Mouse (Mus musculus) c-Kit-positive CD71-negative TER-119-negative erythroid progenitor cells, embryonic 14.5 days (primary cell): ENCODE measurements around the gene Fblim1.

Experiments used
- DNase-seq: peaks from one replicate; pipeline ENCODE4 v3.0.0-alpha.2; 2013; ENCODE audit warnings: low read depth

Fblim1 gene

DNA sequence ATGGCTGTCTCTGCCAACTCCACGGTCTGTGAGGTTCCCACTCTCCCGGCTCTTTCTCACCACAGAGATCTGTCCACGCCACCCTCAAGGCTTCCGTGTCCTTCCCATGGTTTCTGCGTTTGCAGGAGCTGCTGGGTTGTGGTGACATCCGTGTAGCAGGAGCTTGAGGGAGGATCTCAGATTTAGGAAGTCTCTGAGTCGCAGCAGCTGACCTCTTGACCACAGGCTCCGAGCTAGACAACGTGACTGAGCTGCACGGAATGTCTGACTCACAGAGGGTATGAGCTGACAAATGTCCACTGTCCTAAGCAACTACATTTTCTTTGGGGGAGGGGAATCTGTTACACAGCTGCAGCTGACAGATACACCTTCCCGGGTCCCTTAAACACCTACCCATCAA lies at the start of gene Fblim1:
Fblim1 (minus strand) TSS at position 236 of the 400 bp plus-strand sequence.
- no peak for DNase-seq

DNA sequence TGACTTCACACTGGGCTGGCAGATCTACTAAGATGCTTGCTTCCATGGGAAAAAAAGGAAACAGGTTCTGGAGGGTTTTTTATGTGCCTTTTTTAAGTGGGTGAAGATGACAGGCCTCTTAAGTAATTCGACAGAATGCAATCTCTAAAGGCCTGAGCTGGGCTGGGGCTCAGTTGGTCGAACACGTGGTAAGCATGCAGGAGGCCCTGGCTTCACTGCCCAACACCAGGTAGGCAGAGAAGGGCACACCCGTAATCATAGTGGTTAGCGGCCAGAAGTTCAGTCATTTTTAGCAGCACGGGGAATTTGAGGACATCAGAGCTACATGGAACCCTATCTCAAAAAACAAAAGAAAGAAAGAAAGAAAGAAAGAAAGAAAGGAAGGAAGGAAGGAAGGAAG lies 48.6 kb upstream of the Fblim1 start:
- no peak for DNase-seq

DNA sequence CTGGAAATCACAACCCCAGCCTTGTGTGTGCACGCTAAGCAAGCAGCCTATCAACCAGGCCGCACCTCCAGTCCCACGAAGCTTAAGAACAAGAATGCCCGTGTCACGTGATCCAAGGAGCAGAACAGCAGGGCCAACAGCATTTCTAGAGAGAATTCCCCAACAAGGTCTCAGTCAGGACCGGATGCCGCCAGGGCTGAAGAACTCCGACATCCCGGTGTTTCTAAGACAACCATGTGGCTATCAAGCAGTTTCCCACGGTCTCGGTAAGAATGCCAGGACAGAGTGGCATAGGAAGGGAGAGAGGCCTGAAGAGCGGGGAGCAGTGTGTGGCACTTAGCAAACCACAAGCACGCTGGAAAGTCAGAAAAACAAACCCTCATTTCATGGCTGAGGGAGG lies 47.9 kb upstream of the Fblim1 start:
- no peak for DNase-seq

DNA sequence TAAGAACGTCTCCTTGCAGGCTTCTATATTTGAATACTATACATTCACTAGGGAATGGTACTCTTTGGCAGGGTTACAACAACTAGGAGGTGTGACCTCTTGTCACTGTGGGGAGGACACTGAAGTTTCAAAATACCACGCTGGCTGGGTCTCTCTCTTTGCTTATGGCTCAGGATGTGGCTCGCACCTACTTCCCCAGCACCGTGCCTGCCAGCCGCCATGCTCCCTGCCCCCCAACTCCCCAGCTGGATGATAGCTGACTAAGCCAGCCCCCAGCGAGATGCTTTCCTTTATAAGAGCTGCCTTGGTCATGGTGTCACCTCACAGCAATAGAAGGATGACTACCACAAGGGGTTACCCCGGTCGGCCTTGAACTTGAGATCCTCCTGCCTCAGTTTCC lies 47.1 kb upstream of the Fblim1 start:
- DNase-seq: no peak

DNA sequence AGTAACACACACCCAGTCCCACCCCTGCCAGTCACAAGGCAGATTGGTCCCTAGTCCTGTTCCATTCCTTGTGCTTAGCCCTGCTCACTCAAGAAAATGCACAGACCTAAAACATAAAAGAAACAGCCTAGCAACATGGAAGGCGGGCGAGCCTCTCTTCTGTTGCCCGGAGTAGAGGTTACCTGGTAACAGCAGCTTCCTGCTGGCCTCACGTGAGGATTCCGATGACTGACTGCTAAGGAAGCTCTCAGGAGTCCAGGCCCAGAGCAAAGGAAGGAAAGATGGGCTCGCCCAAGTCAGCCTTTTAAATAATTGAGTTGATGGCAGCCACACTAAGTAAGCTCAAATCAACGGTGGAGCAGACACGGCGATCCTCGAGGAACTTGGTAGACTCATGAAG lies 46.0 kb upstream of the Fblim1 start:
- DNase-seq: no peak

DNA sequence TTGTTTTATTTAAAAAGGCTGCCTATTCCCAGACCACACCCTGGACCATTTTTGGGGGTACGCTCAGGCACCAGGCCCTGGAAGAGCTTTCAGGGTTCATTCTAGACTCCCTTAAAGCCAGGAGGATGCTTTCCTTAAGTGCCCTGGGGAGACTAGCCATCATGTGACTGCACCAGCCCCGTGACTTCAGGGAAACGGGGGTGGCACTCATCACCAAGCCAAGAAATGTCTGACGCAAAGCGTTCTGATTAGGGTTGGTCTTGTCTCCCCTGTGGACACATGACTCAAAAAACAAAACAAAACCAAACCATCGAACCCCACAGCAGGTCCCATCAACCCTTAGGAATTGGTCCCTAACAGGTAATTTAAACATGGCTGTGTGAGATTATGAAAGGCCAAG lies 45.4 kb upstream of the Fblim1 start:
- DNase-seq: no peak

DNA sequence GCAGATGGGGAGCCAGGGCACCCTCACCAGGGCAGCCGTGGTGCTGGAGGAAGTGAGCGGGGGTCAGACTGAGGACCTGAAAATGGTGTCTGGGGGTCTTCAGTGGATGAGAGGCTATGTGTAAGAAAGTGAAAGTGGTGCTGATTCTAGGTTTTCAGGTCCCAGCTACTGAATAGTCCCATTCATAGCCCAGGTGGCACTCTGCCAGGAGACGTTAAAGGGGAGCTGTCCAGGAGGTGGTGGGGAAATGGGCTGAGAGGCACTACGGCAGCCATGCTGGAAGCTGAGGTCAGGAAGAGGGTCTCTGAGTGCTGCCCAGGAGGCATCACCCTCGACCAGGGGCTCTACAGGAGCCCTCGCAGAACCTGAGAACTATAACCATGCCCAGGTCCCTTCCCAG lies 43.3 kb upstream of the Fblim1 start:
- DNase-seq: no peak

DNA sequence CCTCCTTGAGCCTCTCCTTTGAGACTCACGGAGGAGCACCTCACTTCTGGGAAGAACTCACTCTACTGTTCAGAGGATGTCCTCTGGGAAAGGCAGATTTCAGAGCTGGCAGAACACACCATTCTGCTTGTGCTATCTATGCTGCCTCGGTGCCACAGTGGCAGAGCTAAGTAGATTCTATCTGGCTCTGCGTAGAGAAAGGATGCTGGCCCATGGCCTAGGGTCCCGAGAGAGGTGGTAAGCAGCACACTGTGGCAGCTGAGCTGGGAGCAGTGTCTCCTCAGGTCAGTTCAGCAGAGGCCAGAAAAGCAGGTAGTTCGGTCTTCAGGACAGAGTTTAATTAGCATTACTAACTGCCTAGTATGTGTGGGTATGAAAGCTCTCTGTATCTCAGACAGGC lies 42.4 kb upstream of the Fblim1 start:
- no peak for DNase-seq

DNA sequence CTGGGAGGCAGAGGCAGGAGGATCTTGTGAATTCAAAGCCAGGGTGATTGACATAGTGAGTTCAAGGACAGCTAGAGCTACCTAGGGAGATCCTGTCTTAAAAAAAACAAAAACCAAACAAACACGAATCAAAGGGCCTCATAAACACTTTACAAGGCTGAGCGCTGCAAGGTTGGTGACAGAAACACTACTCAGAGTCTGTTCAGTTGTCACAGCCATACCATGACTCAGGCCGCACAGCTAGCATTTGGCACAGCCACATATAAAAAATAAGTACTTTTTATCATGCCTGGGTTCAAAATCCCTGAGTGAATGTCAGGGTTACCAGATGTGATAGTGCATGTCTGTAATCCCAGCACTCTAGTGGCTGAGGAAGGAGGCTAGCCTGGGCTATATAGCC lies 41.3 kb upstream of the Fblim1 start:
- DNase-seq: no peak

DNA sequence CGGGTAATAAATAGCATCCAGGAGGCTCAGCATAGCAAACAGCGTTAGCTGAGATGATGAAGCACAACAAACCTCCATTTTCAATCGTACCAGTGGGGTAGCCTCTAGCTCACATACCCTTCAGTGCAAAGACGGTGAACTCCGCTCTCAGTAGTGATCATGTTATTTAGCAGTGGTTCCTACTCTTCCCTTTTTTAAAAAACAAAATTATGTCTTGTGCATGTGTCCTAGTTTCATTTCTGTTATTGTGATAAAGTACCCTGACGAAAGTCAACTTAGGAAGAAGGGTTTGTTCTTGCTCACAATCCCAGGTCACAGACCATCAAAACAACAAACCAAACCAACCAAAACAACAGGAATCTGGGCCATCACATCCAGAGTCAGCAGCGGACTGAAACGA lies 40.1 kb upstream of the Fblim1 start:
- no peak for DNase-seq

DNA sequence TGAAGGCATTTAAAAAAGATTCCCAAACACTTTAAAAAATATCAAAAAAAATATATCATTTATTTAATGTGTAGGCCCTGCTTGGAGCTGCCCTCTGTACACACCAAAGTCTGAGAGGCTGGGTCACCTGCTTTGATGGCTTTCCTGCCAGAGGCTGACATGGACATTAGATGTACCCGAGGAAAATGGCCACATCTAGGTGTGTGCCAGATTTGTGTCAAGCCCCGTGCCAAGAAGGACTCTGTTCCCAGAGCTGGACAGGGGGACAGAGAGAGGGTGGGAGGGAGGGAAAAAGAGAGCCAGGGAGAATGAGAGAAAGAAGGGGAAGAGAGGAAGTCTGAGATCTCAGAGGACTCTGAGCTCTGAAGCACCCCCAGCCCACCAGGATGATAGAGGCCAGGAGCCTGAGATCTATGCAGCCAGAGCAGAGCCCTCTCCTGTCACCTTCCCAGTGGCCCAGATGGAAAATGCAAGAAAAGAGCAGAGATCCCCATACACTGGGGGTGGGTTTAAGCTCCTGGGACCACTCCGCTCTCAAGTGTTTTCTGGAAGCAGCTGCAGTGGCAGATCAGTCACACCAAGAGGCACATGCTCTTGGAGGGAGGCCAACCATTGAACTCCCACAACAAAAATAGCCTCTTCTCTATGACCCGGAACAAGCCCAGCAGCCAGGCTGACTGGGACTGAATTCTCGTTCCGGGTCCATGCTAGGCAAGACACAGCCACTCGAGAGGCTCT lies 37.4 kb upstream of the Fblim1 start:
- DNase-seq: no peak

DNA sequence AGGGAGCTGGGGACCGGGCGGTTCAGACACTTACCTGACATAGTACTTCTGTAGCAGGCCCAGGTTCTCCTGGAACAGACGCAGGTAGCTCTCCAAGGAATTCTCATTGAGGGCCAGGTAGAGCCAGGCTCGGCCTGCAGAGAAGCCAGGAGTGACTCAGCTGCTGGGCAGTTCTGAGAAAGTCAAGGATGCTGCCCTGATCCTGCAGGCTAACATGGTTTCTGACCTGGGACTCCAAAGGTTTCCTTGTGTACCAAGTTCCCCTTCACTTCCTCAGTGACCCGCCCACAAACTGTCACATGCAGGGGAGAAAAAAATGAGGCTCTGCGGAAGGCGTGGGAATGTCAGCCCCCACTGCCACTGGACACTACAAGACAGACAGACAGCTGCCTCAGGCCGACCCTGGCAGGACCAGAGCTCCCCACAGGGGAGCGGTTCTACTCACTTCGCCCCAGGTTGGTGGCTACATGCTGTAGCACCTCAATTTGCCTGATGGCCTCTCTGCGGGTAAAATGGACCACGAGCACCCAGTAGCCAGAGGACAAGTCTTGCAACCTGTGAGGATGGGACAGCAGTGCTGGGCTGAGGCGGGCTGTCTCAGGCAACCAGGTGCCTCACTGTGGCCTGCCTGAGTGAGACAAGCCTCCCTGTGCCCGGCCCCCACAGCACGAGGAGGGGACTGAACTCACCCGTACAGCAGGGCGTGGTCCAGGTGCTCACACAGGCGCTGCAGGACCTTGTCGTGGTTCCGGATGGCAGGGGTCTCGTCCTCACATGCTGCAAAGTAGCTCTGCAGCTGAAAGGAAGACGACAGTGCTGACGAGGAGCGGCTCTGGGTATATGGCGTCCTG lies 36.3 kb upstream of the Fblim1 start:
- DNase-seq: no peak

DNA sequence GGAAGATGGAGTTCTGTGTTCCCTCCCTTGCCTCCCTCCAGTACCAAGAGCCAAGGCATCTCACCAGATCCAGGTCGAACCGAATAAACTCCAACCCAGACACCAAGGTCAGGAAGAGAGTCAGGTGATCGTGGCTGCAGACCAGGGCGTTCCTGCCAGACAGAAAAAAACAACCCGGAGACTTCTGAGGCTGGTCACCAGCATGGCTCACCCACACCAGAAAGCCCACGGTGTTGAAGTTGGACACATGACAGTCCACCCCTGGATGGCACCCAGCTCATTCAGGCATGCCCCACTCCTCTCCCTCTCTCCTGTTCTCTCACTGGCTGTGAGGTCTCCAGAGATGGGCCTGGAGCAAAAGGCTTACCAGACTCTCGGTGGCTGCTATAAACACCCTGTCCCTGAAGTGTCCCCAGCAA lies 35.5 kb upstream of the Fblim1 start:
- no peak for DNase-seq

DNA sequence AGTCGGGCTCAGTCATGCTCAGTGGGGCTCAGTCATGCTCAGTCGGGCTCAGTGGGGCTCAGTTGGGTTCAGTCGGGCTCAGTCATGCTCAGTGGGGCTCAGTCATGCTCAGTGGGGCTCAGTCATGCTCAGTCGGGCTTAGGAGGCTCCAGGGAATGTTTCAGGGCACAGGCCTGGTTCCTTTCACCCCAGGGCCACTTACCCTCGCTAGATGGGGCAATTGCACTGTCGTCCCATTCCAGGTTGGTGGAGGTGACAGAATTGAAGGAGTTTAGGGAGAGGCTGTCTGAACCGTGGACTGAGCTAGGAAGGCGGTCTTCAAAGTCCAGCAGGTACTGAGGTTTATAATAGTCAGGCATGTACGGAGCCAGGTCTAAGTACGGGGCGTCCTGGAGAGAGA lies 33.6 kb upstream of the Fblim1 start:
- no peak for DNase-seq

DNA sequence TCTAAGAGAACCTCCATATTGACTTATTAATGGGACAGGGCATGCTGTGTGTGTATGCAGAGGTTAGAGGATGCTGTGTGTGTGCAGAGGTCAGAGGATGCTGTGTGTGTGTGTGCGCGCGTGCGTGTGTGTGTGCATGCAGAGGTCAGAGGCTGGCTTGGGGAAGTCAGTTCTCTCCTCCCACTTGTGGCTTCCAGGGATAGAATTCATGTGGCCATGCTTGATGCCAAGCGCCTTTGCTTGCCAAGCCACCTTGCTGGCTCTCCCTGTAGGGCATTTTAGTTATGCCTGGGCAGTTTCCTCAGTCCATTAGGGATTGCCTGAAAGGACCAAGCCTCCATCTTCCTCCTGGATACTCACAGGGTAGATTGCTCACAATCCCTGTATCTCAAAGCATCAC lies 30.8 kb upstream of the Fblim1 start:
- no peak for DNase-seq

DNA sequence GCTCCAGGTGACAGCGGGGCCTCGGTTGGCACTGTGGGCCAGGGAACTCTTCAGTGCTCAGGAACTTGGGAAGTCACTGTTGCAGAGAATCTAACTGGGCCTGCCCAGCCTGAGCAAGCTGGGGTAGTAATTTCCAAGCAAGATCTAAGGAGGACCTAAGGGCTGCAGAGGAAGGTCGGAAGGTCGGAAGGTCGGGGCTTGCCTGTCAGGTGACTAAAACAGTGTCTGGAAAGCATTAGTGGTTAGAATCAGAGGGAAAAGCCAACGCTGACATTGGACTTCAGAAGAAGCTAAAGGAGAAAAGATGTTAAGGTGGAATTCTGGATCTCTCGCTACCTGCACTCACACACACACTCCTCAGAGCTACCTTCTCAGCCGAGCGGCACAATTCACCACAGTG lies 30.1 kb upstream of the Fblim1 start:
- no peak for DNase-seq

DNA sequence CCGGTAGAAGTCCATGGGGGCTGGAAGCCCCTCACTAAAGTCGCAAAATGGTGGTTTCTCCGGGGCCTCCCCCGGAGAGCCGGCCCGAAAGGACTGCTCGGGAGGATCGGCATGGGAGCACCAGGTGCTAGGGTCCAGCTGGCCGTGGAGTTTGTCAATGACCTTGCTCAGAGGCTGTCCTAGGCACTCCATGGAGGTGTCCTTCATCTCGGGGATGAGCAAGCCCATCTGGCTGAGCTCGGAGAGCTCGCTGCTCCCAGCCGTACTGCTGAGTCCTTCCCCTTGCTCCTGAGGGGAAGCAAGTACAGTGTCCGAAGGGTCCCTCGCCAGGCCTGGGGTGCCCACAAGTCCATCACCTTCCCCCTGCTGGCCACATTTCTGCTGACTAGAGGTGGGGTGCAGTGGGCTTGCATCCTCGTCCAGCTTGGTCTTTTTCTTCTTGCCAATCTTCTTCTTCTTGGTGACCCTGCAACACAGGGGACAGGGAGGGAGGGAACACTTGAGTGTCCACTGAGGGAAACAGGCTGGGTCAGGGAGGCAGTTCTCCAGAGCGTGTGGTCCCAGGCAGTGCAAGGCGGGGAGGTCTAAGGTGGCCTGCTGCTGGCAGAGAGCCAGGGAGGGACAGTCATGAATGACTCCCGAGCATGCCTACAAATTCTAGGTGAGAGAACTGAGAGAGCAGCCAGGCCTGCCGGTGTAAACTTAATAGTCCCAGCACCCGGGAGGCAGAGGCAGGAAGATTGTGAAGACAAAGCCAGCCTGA lies 26.4 kb upstream of the Fblim1 start:
- no peak for DNase-seq

DNA sequence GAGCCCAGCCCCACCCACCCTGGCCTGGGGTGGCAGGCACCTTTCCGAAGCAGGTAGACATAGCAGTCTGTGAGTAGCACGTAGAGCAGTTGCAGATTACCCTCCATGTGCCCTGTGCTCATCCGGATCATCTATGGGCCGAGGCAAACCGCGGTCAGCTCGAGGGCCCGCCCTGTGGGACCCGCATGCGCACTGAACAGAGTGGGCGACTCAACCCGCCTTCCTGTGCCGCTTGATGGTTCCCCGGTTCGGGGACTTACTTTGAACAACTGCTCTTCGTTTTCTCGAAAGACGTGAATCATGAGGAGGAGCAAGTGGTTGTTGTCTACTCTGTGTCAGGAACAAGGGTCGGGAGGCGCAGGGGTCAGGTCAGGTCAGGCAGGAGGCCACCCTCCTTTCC lies 25.4 kb upstream of the Fblim1 start:
- no peak for DNase-seq

DNA sequence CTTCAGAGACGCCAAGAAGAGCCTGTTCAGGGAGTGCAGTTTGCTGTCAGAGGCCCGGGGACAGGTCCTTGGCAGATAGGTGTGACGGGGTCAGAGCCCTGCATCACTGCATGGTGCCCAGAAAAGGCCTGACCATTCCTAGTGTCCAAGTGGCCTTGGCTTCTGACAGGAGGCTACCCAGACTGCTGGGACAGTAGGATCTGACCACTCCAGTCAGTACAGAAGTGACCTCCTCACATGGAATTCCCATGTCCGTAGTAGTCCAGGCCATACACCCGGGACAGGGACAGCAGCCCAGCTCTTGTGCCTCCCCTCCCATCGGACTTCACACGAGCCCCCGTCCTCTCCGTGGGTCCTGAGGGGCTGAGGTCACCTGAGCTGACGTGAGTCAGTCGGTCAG lies 24.1 kb upstream of the Fblim1 start:
- no peak for DNase-seq

DNA sequence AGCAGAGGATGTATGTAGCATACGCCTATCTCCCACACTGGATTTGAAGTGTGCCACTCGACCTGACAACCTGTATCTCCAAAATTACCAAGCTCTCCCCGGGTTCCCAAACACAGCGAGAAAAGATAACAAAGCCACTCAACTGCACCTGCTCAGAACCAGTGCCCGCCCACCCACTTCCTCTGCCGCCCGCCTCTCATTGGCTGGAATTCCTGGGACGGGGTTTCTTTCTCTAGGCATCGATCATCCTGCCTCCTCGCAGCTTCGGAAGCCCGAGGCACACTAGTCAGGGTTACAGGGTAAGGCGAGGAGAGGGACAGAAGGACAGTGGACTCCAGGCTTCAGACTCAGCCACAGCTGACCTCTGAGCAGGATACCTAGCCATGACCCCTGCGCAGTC lies 22.8 kb upstream of the Fblim1 start:
- DNase-seq: no peak

DNA sequence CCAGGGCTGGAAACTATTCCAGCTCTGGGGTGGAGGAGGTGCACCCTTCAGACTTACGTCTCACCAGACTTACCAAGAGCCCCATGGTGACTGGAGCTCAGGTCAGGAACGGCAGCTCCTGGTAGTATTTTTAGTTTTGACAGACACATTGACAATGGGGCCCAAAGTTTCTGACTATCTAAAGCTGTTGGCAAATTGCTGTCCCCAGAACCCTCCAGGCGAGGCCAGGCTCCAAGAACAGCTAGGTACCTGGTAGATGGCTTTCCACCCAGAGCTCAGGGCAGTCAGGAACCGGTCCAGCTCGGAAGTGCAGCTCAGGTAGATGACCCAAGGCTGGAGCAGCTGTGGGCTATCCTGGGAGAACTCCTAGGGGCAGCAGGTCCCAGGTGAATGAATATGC lies 21.6 kb upstream of the Fblim1 start:
- no peak for DNase-seq

DNA sequence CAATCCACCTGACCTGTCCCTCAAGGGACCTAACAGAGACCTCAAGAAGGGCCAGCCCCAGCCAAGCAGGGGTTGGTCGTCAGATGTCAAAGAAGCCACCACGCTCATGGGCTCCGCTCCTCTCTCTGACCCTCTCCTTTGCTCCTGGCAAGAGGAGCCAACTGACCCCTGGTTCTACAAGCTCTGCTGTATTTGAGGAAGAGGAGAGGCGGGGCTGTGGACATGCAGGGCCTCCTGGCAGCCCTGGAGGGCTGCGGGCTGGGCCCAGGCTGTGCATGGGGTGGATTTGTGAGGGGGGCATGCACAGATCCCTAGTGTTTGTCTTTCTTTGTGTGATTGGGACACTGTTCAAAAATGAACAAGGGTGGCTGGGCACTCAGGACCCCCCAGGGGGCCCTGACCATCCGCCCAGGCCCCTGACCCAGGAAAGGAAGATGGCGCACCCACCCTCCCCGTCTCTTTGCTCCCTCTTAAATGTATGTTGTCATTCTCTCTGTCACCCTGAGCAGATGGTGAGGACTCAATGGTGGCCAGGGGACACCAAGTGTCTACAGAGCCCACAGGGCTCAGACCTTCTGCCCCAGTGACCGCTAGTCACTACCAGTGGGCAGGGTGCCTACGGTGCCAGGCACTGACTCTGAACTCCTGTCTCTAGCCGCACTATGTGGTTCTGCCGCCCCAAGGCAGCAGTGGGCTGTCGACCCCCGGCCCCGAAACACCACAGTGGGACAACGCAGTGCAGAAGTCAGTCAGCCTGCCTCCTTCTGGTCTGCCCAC lies 20.1 kb upstream of the Fblim1 start:
- DNase-seq: no peak
